Mouse (Mus musculus): ENCODE measurements around the gene Vmn2r45. TPM values are rescaled to one million over a fixed set of nuclear protein-coding genes. Genes with fewer than 3 reads are reported as not detected.
"Not testable (repeated sequence)": the region's sequence is repeated elsewhere in the genome, so short reads cannot be mapped to it uniquely, and the experiment has no call there.

The Vmn2r45 gene
- not detected for total RNA-seq (2021)
- long read RNA-seq, experiment 1, result 0 reads
- long read RNA-seq, experiment 2, result 0 reads

DNA sequence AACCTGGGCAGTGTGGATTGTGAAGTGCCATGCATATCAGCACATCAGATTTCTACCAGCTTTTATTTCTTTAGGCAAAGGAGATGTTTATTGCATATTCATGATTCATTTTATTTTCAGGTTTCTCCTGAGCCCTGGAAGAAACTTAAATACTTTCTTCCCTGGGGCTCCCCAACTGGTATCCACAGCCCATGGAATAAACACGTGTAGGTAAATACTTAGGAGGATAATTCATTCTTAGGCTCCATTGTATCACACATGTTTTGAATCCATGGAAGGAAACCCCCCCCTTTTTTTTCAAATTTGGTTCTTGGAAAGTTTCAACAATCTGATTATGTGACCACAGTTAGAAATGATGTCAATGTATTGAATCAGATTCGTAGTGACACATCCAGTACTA, at the start of gene Vmn2r45:
Gene Vmn2r45, minus strand, starts transcription at position 101 of the 400 bp plus-strand sequence.
- intact Hi-C loops (cut with DNase I); DNase-seq: not testable (repeated sequence)

Other genes starting within 250 kb of the Vmn2r45 start
- not detected for gene Vmn2r43, start 228.5 kb downstream of the Vmn2r45 start, total RNA-seq (2021)
- not detected for gene Vmn2r44, start 105.7 kb downstream of the Vmn2r45 start, total RNA-seq (2021)

Data from heart, postnatal 14 days (tissue).